Mouse (Mus musculus) midbrain, embryonic 14.5 days (tissue): Measurements from ENCODE around the gene Sat1. TPM values are rescaled to one million over a fixed set of nuclear protein-coding genes. Genes with fewer than 3 reads are reported as not detected.

Experiments
- ATAC-seq: fragments of 200-750 bp; cut with Nextera tagmentation; 2 replicates; pipeline ENCODE4 v1.8.0; 2017; ENCODE audit warnings: moderate number of reproducible peaks, moderate library complexity; ENCODE audit not compliant: low FRiP score, low TSS enrichment
- DNase-seq: peaks from one replicate; pipeline ENCODE4 v3.0.0-alpha.2; 2015
- H3K27ac ChIP-seq: fragments of 300-500 bp; sonication (generic); replicated peaks from 2 replicates; pipeline ENCODE4 v1.5.1; 2014; ENCODE audit warnings: mild to moderate bottlenecking, low read depth, low read length, moderate library complexity
- H3K27me3 ChIP-seq: fragments of 300-500 bp; sonication (generic); 2 replicates; pipeline ENCODE4 v1.6.1; 2014; ENCODE audit warnings: low read length, control low read depth, mixed read lengths; ENCODE audit not compliant: control insufficient read depth, insufficient read depth
- H3K36me3 ChIP-seq: fragments of 300-500 bp; sonication (generic); 2 replicates; pipeline ENCODE4 v1.6.1; 2014; ENCODE audit warnings: low read length, control low read depth; ENCODE audit not compliant: control insufficient read depth, insufficient read depth
- H3K4me1 ChIP-seq: fragments of 300-500 bp; sonication (generic); 2 replicates; pipeline ENCODE4 v1.6.1; 2014; ENCODE audit warnings: mild to moderate bottlenecking, antibody characterized with exemption, low read length, control low read depth; ENCODE audit not compliant: control insufficient read depth, insufficient read depth
- H3K4me2 ChIP-seq: fragments of 300-500 bp; sonication (generic); 2 replicates; pipeline ENCODE4 v1.6.1; 2014; ENCODE audit warnings: mild to moderate bottlenecking, low read length, moderate library complexity
- H3K4me3 ChIP-seq: fragments of 300-500 bp; sonication (generic); replicated peaks from 2 replicates; pipeline ENCODE4 v1.5.1; 2014; ENCODE audit warnings: low read depth, low read length
- H3K9ac ChIP-seq: fragments of 300-500 bp; sonication (generic); replicated peaks from 2 replicates; pipeline ENCODE4 v1.6.1; 2014; ENCODE audit warnings: mild to moderate bottlenecking, low read length, moderate library complexity
- H3K9me3 ChIP-seq: fragments of 300-500 bp; sonication (generic); 2 replicates; pipeline ENCODE4 v1.6.1; 2016; ENCODE audit warnings: low read length, control low read depth, mixed read lengths; ENCODE audit not compliant: control insufficient read depth
- WGBS: fragments of 180-500 bp; shearing (Covaris S2); extraction: QIAGEN DNeasy Blood & Tissue Kit; methylation state at CpG from one replicate; pipeline ENCODE4 v1.1.7; 2014; 5-methylcytosine and 5-hydroxymethylcytosine counted together
- polyA plus RNA-seq: library from polyadenylated mRNA; unstranded; fragments of >200 nt; fragmentation: Nextera tagmentation; extraction: Ambion mirVana; gene quantifications from 2 replicates; pipeline ENCODE4 v1.2.1, GENCODE M21; 2014

Gene Sat1
- polyA plus RNA-seq, result 57.8 and 86.7 TPM in 2 replicates

- H3K4me2 ChIP-seq, result peak within 1 kb of the TSS; percentile 55
These were observed at the start of gene Sat1 for GRCm38 (mm10) chrX:155216271-155216670. TSS of gene Sat1 (minus strand) at chrX:155216449.

GRCm38 (mm10) chrX:155262915-155263252, 46.6 kb upstream of the Sat1 start:
- H3K27me3 ChIP-seq, result no peaks in the 10 kb centered on the region
- 40% methylated on average over 1 of the region's 1 CpGs for WGBS
- H3K9ac ChIP-seq, result peak overlapping the region; percentile 64; the same call in 1 of the 2 replicates
- no peaks in the 10 kb centered on the region for H3K36me3 ChIP-seq
- H3K27ac ChIP-seq, result no peak overlapping the region
- H3K9me3 ChIP-seq, result no peaks in the 10 kb centered on the region
- ATAC-seq (no peak), DNase-seq (no peak)
- H3K4me2 ChIP-seq, result peak overlapping the region; percentile 53
- H3K4me1 ChIP-seq, result no peaks in the 10 kb centered on the region
- H3K4me3 ChIP-seq, result peak overlapping the region; percentile 46

More at GRCm38 (mm10) chrX:155216271-155216670, at the start of gene Sat1:
- no peak within 1 kb of the TSS for H3K27ac ChIP-seq
- peak; percentile 95 for ATAC-seq
- no peaks in the 10 kb centered on the region for H3K36me3 ChIP-seq
- DNase-seq, result peak; percentile 91
- H3K27me3 ChIP-seq, result no peaks in the 10 kb centered on the region
- 16% methylated on average over 25 of the region's 26 CpGs for WGBS
- no peaks in the 10 kb centered on the region for H3K9me3 ChIP-seq
- peak within 1 kb of the TSS; percentile 43 for H3K4me3 ChIP-seq
- H3K4me1 ChIP-seq, result no peaks in the 10 kb centered on the region
- H3K9ac ChIP-seq, result peak within 1 kb of the TSS; percentile 53

- Histone ChIP-seq H3K4me3 (peak within 1 kb of the TSS; percentile 46), H3K9me3 (no peaks in the 10 kb centered on the region), H3K27me3 (no peaks in the 10 kb centered on the region), H3K27ac (no peak within 1 kb of the TSS), H3K4me2 (peak within 1 kb of the TSS; percentile 53), H3K9ac (peak within 1 kb of the TSS; percentile 64), H3K4me1 (no peaks in the 10 kb centered on the region), H3K36me3 (no peaks in the 10 kb centered on the region)
- ATAC-seq (peak; percentile 99), DNase-seq (peak; percentile 90)
- WGBS, result 28% methylated on average over 37 of the region's 37 CpGs
These were observed 46.1 kb upstream of the Sat1 start, which contains the start of gene Acot9 for GRCm38 (mm10) chrX:155262235-155262914. TSS of gene Acot9 (plus strand) at chrX:155262443.

- no peaks in the 10 kb centered on the region for H3K4me1 ChIP-seq
- ATAC-seq (no peak), DNase-seq (no peak)
- no peak overlapping the region for H3K4me3 ChIP-seq
- H3K9me3 ChIP-seq, result no peaks in the 10 kb centered on the region
- no peak overlapping the region for H3K27ac ChIP-seq
- H3K27me3 ChIP-seq, result no peaks in the 10 kb centered on the region
- no peak overlapping the region for H3K4me2 ChIP-seq
- H3K9ac ChIP-seq, result no peak overlapping the region
- no peaks in the 10 kb centered on the region for H3K36me3 ChIP-seq
These were observed 40.6 kb upstream of the Sat1 start for GRCm38 (mm10) chrX:155256856-155257255.

- Histone ChIP-seq H3K27ac (no peak overlapping the region), H3K36me3 (no peaks in the 10 kb centered on the region), H3K27me3 (no peaks in the 10 kb centered on the region), H3K9me3 (no peaks in the 10 kb centered on the region), H3K4me2 (no peak overlapping the region), H3K4me1 (no peaks in the 10 kb centered on the region), H3K9ac (no peak overlapping the region), H3K4me3 (no peak overlapping the region)
- DNase-seq (no peak), ATAC-seq (no peak)
- 73% methylated on average over 2 of the region's 2 CpGs for WGBS
These were observed 2.0 kb upstream of the Sat1 start for GRCm38 (mm10) chrX:155218277-155218676.

GRCm38 (mm10) chrX:155215501-155216248, 574 bp downstream of the Sat1 start:
- H3K4me1 ChIP-seq, result no peaks in the 10 kb centered on the region
- 31% methylated on average over 22 of the region's 24 CpGs for WGBS
- H3K36me3 ChIP-seq, result no peaks in the 10 kb centered on the region
- H3K4me3 ChIP-seq, result peak overlapping the region; percentile 43
- H3K4me2 ChIP-seq, result peak overlapping the region; percentile 55
- no peaks in the 10 kb centered on the region for H3K27me3 ChIP-seq
- peak; percentile 19 for DNase-seq
- H3K9me3 ChIP-seq, result no peaks in the 10 kb centered on the region
- peak overlapping the region; percentile 53 for H3K9ac ChIP-seq
- no peak overlapping the region for H3K27ac ChIP-seq
- ATAC-seq, result peak; percentile 60; the same call in 1 of the 2 replicates

- Histone ChIP-seq H3K9me3 (no peaks in the 10 kb centered on the region), H3K4me2 (no peak overlapping the region), H3K27me3 (no peaks in the 10 kb centered on the region), H3K36me3 (no peaks in the 10 kb centered on the region), H3K9ac (no peak overlapping the region), H3K27ac (no peak overlapping the region), H3K4me3 (no peak overlapping the region), H3K4me1 (no peaks in the 10 kb centered on the region)
- 92% methylated on average over 5 of the region's 5 CpGs for WGBS
- DNase-seq (no peak), ATAC-seq (no peak)
These were observed 1.7 kb downstream of the Sat1 start for GRCm38 (mm10) chrX:155214291-155215136.

- H3K4me3 ChIP-seq, result no peak overlapping the region
- no peaks in the 10 kb centered on the region for H3K4me1 ChIP-seq
- DNase-seq (peak; percentile 1), ATAC-seq (no peak)
- no peaks in the 10 kb centered on the region for H3K27me3 ChIP-seq
- 15% methylated on average over 1 of the region's 1 CpGs for WGBS
- no peak overlapping the region for H3K27ac ChIP-seq
- H3K9ac ChIP-seq, result no peak overlapping the region
- H3K9me3 ChIP-seq, result no peaks in the 10 kb centered on the region
- H3K36me3 ChIP-seq, result no peaks in the 10 kb centered on the region
- H3K4me2 ChIP-seq, result no peak overlapping the region
These were observed 7.6 kb downstream of the Sat1 start for GRCm38 (mm10) chrX:155208671-155209070.
